Mouse (Mus musculus) kidney, adult 2 months (tissue): ENCODE data around the gene Snta1.

ENCODE experiments used
- CTCF ChIP-seq: fragments of 200-500 bp; conservative IDR thresholded peaks from 2 replicates; pipeline ENCODE4 v1.5.1; 2011; ENCODE audit warnings: low read depth, mild to moderate bottlenecking, control low read depth, low read length, moderate library complexity, mixed read lengths; ENCODE audit not compliant: insufficient read depth, insufficient read length
- POLR2A ChIP-seq: fragments of 200-500 bp; IDR thresholded peaks from one replicate; pipeline ENCODE4 v1.6.1; 2011; ENCODE audit warnings: low read depth, low read length, control low read depth

DNA sequence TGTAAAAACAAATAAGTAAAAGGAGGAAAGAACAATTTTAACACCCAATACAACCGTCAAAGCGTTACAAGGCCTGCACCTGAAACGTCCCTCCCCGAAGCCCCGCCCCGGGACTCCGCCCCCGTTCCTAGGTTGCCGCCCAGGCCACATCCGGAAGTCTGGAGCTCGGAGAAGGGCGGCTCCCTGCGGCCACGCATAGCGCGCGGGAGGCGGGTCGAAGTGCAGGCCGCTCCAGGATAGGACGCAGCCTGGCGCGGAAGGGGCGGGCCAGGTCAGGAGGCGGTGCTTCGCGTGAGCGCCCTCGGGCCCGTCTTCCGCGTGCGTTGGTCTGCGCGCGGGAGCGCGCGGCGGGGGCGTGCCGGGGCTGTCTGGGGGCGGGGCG is 28.2 kb upstream of the Snta1 start:
- TF ChIP-seq POLR2A (no peak), CTCF (no peak)
